Mouse (Mus musculus): ENCODE measurements around the gene Susd1. TPM values are rescaled to one million over a fixed set of nuclear protein-coding genes. Genes with fewer than 3 reads are reported as not detected.

Gene Susd1
- total and polyA plus RNA-seq, 2 experiments from 2014 or later = 1.6 to 7.9 TPM

DNA sequence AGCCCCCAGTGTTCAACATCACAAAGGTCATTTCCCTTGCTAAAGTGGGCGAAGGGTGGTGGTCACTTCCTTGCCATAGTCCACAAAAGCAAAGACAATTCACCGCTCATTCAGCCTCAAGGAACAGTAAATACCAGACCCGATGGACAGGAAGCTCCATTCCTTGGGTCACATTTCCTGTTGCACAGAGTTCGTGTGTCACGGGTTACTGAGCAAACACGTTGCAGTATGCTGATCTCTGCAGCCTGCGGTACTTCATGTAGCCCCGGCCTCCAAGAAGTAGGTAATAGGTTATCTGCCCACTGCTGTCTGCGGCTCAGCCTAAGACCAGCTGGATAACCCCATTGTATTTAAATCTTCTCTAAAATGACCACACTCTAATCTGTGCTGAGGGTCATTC, 75.4 kb downstream of the Susd1 start:
- Histone ChIP-seq H3K9ac (no peak overlapping the region), H3K4me1 (ENCODE audit: insufficient read depth) (no peaks in the 10 kb centered on the region), H3K4me3 (ENCODE audit: low read depth, low read length) (no peak overlapping the region), H3K9me3 (ENCODE audit: low read length) (no peaks in the 10 kb centered on the region), H3K27me3 (ENCODE audit: insufficient read depth, low read length) (no peaks in the 10 kb centered on the region), H3K4me2 (ENCODE audit: low read depth) (no peak overlapping the region), H3K27ac (ENCODE audit: low read depth, low read length) (no peak overlapping the region), H3K36me3 (ENCODE audit: insufficient read depth) (no peaks in the 10 kb centered on the region)
- WGBS = 76% methylated on average over 9 of the region's 9 CpGs
- TF ChIP-seq CTCF (IDR thresholded peaks at IDR 0.05; ENCODE audit: low read depth) = no peak
- ATAC-seq (no peak), DNase-seq (no peak)

DNA sequence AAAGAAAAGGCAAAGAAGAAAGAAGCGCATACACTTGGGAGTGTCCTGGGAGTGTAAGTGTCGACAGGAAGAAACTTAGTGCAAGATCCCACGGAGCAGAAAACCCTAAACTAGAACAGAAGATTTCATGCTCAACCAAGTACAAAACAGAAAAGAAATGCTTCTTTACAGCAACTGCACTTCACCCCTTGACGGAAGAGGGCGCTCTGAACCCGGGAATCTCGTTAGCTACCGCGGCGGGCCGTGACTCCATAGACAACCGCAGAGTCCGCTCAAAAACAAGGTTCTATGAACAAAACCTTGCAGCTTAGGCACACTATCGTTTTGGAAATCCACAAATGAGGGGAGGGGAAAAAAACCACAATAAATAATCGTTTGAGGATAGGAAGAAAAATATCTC, 77.7 kb downstream of the Susd1 start:
- ATAC-seq (peak; percentile 40; the same call in 1 of the 2 replicates), DNase-seq (peak; percentile 84)
- Histone ChIP-seq H3K27me3 (ENCODE audit: insufficient read depth, low read length) (no peaks in the 10 kb centered on the region), H3K36me3 (ENCODE audit: insufficient read depth) (no peaks in the 10 kb centered on the region), H3K4me2 (ENCODE audit: low read depth) (no peak overlapping the region), H3K4me3 (ENCODE audit: low read depth, low read length) (no peak overlapping the region), H3K9ac (no peak overlapping the region), H3K4me1 (ENCODE audit: insufficient read depth) (no peaks in the 10 kb centered on the region), H3K9me3 (ENCODE audit: low read length) (no peaks in the 10 kb centered on the region), H3K27ac (ENCODE audit: low read depth, low read length) (no peak overlapping the region)
- peak; percentile 89 for TF ChIP-seq CTCF (IDR thresholded peaks at IDR 0.05; ENCODE audit: low read depth)
- WGBS = 3% methylated on average over 15 of the region's 15 CpGs

DNA sequence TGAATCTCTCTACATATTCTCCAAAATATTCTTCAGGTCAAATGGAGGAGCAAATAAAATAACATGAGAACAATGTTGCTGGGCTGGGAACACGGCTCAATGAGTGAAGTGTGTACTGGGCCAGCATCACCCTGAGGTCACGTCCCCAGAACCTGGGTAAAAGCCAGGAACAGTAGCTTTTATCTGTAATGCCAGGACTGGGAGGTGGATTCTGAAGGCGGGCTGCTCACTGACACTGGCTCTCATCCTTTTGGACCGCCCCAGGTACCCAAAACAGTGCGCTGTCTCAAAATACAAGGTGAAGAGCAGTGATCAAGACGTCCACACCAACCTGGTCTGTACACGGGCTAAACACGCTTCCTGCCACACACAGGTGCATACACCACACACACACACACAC, 78.5 kb downstream of the Susd1 start:
- no peak overlapping the region for H3K27ac ChIP-seq (ENCODE audit: low read depth, low read length)
- no peaks in the 10 kb centered on the region for H3K27me3 ChIP-seq (ENCODE audit: insufficient read depth, low read length)
- H3K9me3 ChIP-seq (ENCODE audit: low read length) = no peaks in the 10 kb centered on the region
- H3K4me1 ChIP-seq (ENCODE audit: insufficient read depth) = no peaks in the 10 kb centered on the region
- TF ChIP-seq CTCF (IDR thresholded peaks at IDR 0.05; ENCODE audit: low read depth) = no peak
- ATAC-seq = no peak
- DNase-seq = no peak
- no peak overlapping the region for H3K4me3 ChIP-seq (ENCODE audit: low read depth, low read length)
- no peaks in the 10 kb centered on the region for H3K36me3 ChIP-seq (ENCODE audit: insufficient read depth)
- H3K9ac ChIP-seq = no peak overlapping the region
- H3K4me2 ChIP-seq (ENCODE audit: low read depth) = no peak overlapping the region
- 86% methylated on average over 8 of the region's 8 CpGs for WGBS

DNA sequence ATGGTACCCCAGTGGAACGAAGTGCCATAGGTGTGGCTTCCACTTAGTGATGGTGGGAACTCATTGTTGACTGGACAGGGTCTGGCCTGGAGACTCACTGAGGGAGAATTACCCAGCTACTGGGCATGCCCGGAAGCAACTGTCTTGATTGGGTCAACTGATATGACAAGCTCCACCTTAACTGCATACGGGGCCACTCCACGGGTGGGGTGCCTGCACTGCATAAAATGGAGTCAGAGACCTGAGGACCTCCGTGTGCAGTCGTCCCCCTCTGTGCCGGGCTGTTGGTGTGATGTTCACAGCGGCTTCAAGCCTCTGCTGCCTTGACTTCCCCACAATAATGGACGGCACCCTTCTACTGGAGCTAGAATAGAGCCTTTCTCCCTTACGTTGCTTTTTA, 79.5 kb downstream of the Susd1 start:
- Histone ChIP-seq H3K27me3 (ENCODE audit: insufficient read depth, low read length) (no peaks in the 10 kb centered on the region), H3K27ac (ENCODE audit: low read depth, low read length) (no peak overlapping the region), H3K9ac (no peak overlapping the region), H3K4me1 (ENCODE audit: insufficient read depth) (no peaks in the 10 kb centered on the region), H3K4me2 (ENCODE audit: low read depth) (no peak overlapping the region), H3K9me3 (ENCODE audit: low read length) (no peaks in the 10 kb centered on the region), H3K4me3 (ENCODE audit: low read depth, low read length) (no peak overlapping the region), H3K36me3 (ENCODE audit: insufficient read depth) (no peaks in the 10 kb centered on the region)
- DNase-seq = no peak
- ATAC-seq = no peak
- WGBS = 84% methylated on average over 10 of the region's 10 CpGs
- no peak for TF ChIP-seq CTCF (IDR thresholded peaks at IDR 0.05; ENCODE audit: low read depth)

DNA sequence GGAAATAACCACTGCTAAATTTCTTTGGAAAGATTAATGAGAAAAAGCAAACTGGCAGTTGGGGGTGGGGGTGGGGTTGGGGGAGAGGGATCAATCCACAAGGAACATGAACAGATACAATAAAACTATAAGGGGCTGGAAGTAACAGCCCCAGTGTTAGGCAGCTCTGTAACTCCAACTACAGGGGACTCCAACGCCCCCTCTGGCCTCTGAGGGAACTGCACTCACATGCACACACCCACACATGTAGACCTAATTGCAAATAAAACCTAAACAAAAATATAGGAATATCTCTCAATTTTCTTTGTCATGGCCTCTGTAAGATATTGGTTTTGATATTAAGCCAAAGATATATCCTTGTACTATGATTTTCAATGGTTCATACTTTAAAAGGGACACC, 83.0 kb downstream of the Susd1 start:
- DNase-seq (no peak), ATAC-seq (no peak)
- no peak overlapping the region for H3K4me3 ChIP-seq (ENCODE audit: low read depth, low read length)
- no peak overlapping the region for H3K9ac ChIP-seq
- 0 out of 2 replicates have a peak, but pooled peaks have one; percentile 11 for TF ChIP-seq CTCF (IDR thresholded peaks at IDR 0.05; ENCODE audit: low read depth)
- H3K36me3 ChIP-seq (ENCODE audit: insufficient read depth) = no peaks in the 10 kb centered on the region
- no peaks in the 10 kb centered on the region for H3K4me1 ChIP-seq (ENCODE audit: insufficient read depth)
- H3K27me3 ChIP-seq (ENCODE audit: insufficient read depth, low read length) = no peaks in the 10 kb centered on the region
- no peaks in the 10 kb centered on the region for H3K9me3 ChIP-seq (ENCODE audit: low read length)
- H3K4me2 ChIP-seq (ENCODE audit: low read depth) = no peak overlapping the region
- 66% methylated on average over 1 of the region's 1 CpGs for WGBS
- H3K27ac ChIP-seq (ENCODE audit: low read depth, low read length) = no peak overlapping the region

DNA sequence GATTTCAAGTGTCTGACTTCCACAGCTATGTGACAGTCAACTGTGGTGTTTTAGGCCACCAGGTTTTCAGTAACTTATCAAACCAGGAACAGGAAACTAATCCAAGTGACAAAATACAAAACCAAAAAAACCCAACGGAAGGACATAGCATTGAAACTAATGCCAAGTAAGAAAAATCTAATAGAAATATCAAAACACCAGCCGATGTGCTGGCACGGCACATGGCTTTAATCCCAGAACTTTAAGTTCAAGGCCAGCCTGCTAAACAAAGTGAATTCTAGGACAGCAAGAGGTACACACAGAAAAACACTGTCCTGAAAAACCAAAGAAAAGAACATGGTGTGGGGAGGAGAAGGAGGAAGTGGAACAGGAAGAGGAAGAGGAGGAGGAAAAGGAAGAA, 83.8 kb downstream of the Susd1 start:
- Histone ChIP-seq H3K9me3 (ENCODE audit: low read length) (no peaks in the 10 kb centered on the region), H3K36me3 (ENCODE audit: insufficient read depth) (no peaks in the 10 kb centered on the region), H3K27ac (ENCODE audit: low read depth, low read length) (no peak overlapping the region), H3K4me3 (ENCODE audit: low read depth, low read length) (no peak overlapping the region), H3K4me1 (ENCODE audit: insufficient read depth) (no peaks in the 10 kb centered on the region), H3K27me3 (ENCODE audit: insufficient read depth, low read length) (no peaks in the 10 kb centered on the region), H3K4me2 (ENCODE audit: low read depth) (no peak overlapping the region), H3K9ac (no peak overlapping the region)
- WGBS = 84% methylated on average over 3 of the region's 3 CpGs
- no peak for DNase-seq
- TF ChIP-seq CTCF (IDR thresholded peaks at IDR 0.05; ENCODE audit: low read depth) = no peak
- ATAC-seq = no peak

DNA sequence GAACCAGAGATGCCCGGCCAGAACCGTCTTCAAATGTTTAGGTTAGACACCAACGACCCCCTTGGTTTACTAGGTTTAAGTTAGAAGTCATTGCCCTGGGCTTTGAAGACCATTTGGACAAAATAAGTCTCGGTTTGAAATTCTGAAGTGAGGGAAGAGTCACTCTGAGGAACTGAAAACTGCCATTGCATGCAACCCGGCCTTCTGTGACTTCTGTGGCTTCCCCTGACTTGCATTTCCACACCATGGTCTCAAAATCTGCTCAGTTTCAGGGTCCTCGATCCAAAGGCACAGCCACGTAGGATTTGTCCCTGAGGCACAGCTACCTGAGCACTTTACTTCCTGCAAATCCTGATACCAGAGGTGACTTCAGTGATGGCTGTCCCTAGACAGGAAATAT, 86.5 kb downstream of the Susd1 start:
- no peak overlapping the region for H3K4me2 ChIP-seq (ENCODE audit: low read depth)
- WGBS = 85% methylated on average over 7 of the region's 7 CpGs
- no peaks in the 10 kb centered on the region for H3K9me3 ChIP-seq (ENCODE audit: low read length)
- no peaks in the 10 kb centered on the region for H3K4me1 ChIP-seq (ENCODE audit: insufficient read depth)
- DNase-seq = no peak
- H3K27me3 ChIP-seq (ENCODE audit: insufficient read depth, low read length) = no peaks in the 10 kb centered on the region
- H3K27ac ChIP-seq (ENCODE audit: low read depth, low read length) = no peak overlapping the region
- TF ChIP-seq CTCF (IDR thresholded peaks at IDR 0.05; ENCODE audit: low read depth) = no peak
- H3K9ac ChIP-seq = no peak overlapping the region
- H3K36me3 ChIP-seq (ENCODE audit: insufficient read depth) = no peaks in the 10 kb centered on the region
- ATAC-seq = no peak
- H3K4me3 ChIP-seq (ENCODE audit: low read depth, low read length) = no peak overlapping the region

DNA sequence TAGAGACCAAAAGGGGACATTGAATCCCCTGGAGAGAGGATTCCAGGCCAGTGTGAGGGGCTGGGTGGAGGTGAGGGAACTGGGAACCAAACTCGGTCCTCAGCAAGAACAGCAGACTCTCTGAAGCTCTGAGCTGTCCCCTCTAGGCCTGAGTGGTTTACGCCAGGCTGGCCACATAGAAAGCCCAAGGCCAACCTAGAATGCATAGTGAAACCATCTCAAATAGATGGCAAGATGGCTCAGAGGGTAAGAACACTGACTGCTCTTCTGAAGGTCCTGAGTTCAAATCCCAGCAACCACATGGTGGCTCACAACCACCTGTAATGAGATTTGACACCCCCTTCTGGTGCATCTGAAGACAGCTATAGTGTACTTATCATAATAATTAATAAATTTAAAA, 88.1 kb downstream of the Susd1 start:
- WGBS = 85% methylated on average over 2 of the region's 2 CpGs
- H3K27me3 ChIP-seq (ENCODE audit: insufficient read depth, low read length) = no peaks in the 10 kb centered on the region
- H3K9me3 ChIP-seq (ENCODE audit: low read length) = no peaks in the 10 kb centered on the region
- H3K4me1 ChIP-seq (ENCODE audit: insufficient read depth) = no peaks in the 10 kb centered on the region
- H3K36me3 ChIP-seq (ENCODE audit: insufficient read depth) = no peaks in the 10 kb centered on the region
- H3K4me3 ChIP-seq (ENCODE audit: low read depth, low read length) = no peak overlapping the region
- no peak overlapping the region for H3K4me2 ChIP-seq (ENCODE audit: low read depth)
- no peak for TF ChIP-seq CTCF (IDR thresholded peaks at IDR 0.05; ENCODE audit: low read depth)
- DNase-seq (no peak), ATAC-seq (no peak)
- no peak overlapping the region for H3K27ac ChIP-seq (ENCODE audit: low read depth, low read length)
- no peak overlapping the region for H3K9ac ChIP-seq

All from forebrain, postnatal 0 days (tissue).